Mouse (Mus musculus) spleen, adult 18-20 months (tissue): Measurements from ENCODE around the gene Ltb.

Experiments
- DNase-seq, 2 experiments: peaks; one replicate each; pipeline ENCODE4 v3.0.0; 2022; ENCODE audit warnings: mixed read lengths in 2 of 2

Gene Ltb

DNA sequence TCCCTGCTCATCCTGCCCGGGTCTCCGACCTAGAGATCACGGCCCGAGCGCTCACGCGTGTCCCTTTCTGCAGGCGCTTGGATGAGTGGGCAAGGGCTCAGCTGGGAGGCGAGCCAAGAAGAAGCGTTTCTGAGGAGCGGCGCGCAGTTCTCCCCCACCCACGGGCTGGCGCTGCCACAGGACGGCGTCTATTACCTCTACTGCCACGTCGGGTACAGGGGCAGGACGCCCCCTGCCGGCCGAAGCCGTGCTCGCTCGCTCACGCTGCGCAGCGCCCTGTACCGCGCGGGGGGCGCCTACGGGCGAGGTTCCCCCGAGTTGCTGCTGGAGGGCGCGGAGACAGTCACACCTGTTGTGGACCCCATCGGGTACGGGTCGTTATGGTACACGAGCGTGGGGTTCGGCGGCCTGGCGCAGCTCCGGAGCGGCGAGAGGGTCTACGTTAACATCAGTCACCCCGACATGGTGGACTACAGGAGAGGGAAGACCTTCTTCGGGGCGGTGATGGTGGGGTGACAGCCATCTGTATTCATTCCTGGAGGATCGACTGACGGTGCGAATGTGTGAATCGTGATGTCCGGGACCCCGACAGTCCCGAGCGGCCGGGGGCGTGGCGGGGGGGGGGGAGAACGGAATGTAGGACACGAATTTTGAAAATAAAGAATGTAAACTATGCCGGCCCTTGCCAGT, 1.5 kb downstream of the Ltb start:
- DNase-seq: peak; percentile 83 to 93

DNA sequence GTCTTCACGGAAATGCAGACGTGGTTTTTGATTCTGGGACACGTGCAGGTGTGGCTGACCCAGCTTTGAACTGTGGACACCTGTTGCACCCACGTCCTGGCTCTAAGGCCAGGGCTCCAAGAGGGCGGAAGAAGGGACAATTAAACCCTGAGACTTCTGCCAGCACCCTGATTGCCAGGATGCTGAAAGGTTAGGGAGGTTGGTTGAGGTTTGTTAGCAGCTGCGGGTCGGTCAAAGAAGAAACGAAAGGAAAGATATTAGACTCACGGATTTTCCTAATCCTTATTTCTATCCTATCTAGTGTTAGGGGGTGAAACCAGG, 2.0 kb downstream of the Ltb start:
- no peak for DNase-seq

DNA sequence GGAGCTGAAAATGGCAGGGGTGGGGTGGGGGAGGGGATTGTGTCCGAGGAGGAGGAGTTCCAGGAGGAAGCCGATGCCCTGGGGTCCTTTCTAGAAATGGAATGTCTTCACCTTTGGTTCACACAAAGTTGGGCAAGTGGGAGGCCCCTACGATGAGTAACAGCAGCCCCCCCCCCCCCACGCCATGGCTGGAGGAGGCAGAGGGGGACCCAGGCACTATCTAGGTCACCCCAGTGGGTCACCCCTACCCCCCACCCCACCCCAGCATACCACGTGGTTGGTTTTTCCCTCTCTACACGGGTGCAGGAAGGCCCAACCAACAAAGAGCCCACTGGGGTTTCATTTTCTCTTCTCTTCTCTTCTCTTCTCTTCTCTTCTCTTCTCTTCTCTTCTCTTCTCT, 2.9 kb downstream of the Ltb start:
- no peak for DNase-seq

DNA sequence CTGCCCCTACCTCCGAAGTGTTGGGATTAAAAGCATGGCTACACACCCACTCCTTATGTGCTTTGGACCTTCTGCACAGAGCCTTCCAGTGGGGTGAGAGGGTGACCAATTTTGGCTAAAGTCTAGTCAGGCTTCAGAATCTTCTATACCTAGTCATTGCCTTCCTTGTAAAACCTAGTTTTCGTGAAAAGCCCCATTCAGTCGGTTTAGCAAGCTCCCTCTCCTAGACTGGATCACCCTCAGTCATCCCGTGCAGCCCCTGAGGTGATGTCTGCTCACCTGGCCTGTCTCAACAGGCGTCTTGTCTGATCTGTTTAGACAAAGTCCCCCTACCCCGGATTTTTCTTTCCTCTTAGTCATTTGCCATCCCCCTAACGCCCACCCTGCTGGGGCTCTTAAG, 3.8 kb downstream of the Ltb start:
- DNase-seq: no peak

DNA sequence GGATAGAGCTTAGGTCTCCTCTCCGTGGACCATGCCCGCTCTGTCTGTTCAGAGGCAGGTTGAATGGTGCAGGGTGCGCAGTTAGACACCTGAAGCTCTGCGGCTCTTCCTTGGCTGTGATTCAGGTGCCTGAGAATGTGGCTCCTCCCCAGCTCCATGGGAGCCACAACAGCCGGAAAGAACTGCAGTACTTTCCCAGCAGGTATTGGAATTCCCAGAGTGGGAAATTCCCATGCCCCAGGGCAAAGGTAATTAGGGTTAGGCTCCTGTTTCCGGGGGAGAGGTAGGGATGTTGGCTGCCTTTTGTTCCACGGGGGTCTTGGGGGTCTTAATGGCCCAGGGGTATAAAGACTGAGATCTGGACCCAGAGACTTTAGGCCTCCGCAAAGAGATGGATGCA, 4.7 kb downstream of the Ltb start:
- DNase-seq: no peak

DNA sequence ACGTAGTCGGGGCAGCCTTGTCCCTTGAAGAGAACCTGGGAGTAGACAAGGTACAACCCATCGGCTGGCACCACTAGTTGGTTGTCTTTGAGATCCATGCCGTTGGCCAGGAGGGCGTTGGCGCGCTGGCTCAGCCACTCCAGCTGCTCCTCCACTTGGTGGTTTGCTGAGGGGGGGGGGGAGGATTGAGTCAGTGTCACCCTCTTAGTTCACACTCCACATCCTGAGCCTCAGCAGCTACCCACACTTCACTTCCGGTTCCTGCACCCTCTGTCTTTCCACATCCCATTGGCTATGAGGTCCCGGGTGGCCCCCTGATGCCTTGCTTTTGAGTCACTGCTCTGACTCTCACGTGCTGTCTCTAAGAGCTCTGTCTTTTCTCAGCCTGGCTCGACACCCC, 6.2 kb downstream of the Ltb start:
- peak in 1 of 2 experiments; percentile 58 for DNase-seq

DNA sequence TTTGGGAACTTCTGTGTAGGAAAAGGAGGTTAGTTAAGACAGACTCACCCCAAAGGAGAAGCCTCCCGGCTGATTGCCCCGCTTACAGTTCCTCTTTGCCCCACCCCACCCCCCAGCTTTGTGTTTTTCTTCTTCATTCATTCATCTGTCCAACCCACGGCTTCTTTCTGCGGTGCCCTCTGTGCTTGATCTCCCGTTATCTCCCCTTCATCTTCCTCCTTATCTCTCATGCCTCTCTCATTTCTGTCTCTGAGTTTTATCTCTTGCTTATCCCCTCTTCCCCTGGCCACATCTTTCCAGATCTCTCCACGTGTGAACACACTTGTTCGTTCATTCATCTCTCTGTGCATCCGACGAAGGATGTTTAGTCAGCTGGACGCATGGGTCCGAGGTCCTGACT, 6.9 kb downstream of the Ltb start:
- DNase-seq: peak in 1 of 2 experiments; percentile 39

DNA sequence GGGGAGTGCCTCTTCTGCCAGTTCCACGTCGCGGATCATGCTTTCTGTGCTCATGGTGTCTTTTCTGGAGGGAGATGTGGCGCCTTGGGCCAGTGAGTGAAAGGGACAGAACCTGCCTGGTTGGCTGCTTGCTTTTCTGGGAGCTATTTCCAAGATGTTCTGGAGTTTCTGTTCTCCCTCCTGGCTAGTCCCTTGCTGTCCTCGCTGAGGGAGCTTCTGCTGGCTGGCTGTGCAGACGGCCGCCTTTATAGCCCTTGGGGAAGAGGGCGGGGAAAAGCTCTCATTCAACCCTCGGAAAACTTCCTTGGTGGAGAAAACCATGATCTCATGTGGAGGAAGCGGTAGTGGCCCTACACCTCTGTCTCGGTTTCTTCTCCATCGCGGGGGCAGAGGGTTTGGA, 7.5 kb downstream of the Ltb start, which contains the start of gene Tnf:
Gene Tnf (minus strand): TSS at position 221 of the 400 bp plus-strand sequence.
- DNase-seq: peak; percentile 62 to 76

DNA sequence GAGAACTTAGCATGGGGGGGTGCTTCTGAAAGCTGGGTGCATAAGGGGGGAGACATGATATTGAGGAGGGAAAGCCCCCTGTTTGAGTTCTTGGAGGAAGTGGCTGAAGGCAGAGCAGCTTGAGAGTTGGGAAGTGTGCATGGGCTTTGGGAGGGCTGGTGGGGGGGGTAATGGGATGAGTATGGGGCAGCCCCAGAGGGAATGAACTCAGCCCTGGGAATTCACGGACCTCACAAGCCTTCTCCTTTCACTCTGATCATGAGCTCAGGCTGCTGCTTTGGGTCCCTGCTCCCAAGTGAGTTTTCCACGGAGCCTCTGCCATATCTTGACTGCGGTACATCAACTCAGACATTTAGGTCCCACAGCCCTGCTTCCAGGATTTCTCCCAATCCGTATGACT, 8.2 kb downstream of the Ltb start:
- no peak for DNase-seq

DNA sequence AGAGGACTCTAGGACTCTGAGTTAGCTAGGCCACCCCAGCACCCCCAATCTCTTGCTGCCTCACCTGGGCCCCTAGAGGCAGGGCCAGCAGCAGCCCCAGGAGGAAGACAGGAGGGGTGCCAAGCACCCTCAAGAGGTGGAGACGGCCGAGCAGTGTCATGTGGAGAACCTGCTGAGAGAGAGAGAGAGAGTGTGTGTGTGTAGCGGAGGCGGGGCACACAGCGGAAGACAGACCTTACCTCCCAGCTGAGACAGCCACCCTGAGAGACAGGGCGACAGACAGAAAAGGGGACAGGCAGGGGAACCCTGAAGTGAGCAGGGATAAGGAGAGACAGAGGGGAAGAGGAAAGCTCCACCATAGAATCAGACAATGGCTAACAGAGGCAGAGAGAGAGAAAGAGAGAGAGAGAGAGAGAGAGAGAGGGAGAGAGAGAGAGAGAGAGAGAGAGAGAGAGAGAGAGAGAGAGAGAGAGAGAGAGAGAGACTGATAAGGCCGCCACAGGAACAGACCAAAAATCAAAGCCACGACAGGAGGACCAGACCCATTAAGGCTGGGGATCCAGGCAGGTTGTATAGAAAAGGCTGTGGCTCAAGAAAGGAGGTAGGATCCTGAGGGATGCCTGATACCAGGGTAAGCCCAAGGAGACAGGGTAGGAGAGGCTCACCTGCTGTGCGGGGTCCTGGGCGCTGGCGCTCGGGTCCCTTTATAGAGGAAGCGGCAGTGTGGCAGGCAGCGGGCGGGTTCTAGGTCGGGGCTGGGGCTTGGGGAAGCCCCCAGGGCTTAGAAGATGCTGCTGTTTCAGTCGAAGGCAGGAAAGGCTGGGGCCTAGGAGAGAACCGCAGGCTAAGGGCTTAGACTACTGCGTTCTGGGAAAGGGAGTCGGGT, 10.5 kb downstream of the Ltb start, which contains the start of gene Lta:
Gene Lta (minus strand): TSS at position 858 of the 886 bp plus-strand sequence.
- DNase-seq: peak; percentile 68 to 73

DNA sequence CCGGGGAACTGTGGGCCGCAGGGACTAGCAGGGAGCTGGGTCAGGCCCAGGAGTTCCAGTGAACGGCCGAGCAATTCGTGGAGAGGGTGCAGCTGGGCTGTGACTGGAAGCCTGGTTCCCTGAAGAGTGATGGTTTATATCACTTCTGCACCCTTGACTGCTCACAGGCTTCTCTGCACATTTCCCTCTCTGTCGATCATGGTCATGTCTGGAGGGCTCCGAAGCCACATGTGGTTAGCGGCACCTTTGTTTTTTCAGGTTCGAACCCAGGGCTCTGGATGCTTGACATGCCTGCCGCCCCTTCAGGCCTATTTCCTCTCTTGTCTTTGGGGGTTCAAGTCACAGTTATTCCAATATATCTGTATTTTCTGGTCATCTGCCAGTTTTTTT, 11.1 kb downstream of the Ltb start:
- DNase-seq: no peak

DNA sequence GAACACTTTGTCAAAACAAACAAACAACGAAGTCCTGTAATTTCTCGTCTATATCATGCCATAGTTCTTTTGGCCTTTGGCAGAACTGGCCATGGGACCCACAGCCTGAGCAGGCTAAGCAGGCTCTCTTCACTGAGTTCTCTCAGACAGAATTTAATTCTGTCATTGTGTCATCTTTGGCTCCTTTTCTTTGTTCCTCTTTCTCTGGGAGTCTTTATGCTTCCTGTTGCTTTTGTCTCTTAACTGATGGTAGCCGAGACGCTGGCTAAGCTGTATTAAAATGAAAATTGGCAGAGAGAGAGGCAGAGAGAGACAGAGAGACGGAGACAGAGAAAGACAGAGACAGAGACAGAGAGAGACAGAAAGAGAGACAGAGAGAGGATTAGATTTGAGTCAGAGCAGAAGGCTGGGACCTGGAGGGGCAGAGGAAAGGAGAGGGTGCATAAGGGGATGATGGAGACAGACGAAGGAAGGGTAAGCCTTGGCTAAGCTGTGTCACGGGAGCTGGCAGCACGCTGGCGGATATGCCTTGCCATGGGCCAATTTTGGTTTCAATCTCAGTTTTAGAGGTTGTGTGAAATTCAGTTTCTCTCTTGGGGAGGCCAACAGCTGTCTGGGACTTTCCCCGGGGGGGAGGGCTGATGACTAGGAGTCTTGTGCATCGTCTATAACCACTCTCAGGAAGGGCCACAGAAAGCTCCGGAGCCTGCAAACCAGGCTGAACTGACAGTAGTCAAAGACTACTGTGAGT, 15.7 kb downstream of the Ltb start:
- peak; percentile 67 to 73 for DNase-seq

DNA sequence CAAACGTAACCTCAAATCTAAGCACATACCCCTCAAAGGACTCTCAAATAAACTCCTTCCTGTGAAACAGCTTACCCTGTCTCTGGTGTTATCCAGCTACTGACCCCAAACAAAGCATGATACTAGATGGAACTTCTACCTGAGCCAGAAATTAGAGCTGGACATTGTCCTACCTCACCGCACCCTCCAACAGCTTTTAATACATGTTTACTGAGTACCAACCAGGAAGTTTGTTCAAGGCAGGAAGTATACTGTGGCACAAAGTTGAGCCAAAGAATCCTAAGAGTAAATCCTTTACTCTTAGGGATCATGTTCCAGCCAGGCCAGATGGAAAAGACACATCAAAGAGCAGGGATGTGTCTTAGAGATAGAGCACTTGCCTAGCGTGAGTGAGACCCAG, 16.4 kb downstream of the Ltb start:
- no peak for DNase-seq

DNA sequence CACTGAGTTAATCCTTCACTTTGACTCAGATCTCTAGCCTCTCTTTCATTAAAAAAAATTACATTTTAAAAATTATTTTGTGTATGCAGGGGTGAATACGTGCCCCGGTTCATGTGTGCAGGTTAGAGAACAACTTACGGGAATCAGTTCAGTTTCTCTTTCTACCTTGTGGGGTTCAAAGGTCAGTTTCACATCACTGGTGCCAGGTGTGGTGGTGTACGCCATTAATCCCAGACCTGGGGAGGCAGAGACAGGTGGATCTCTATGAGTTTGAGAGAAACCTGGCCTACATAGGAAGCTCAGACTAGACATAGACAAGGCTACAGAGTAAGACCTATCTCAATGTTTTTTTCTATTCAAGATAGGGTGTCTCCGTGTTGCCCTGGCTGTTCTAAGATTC, 18.8 kb downstream of the Ltb start:
- no peak for DNase-seq

DNA sequence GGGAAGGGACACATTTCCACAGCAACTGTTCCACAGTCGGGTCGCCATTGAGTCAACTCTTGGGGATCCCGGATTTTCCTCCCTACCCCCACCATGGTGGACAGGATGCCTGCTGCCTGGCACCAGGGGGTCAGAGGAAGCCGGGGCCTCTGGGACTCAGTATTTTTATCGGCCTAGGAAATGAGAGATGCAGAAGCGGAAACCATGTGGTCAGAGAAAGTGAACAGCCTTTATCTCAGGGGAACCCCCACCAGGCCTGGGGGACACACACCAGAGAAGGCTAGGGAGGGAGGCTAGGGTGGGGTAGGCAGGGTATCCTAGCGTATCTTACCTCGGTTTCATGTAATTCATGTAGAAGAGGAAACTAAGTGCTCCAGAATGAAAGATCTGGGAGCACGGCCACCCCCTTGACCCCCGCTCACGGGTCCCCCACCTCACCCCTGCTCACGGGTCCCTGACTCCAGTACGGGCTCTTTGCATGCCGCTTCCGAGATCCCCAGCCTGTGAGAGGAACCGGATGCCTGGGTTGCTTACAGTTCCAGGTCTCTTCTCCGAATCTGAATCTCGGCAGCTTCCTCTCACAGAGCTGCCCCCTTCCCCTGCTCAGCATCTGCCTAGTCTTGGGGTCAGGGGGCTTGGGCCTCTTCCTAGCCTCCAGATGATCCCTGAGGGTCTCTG, 24.4 kb downstream of the Ltb start:
- peak; percentile 67 to 72 for DNase-seq

DNA sequence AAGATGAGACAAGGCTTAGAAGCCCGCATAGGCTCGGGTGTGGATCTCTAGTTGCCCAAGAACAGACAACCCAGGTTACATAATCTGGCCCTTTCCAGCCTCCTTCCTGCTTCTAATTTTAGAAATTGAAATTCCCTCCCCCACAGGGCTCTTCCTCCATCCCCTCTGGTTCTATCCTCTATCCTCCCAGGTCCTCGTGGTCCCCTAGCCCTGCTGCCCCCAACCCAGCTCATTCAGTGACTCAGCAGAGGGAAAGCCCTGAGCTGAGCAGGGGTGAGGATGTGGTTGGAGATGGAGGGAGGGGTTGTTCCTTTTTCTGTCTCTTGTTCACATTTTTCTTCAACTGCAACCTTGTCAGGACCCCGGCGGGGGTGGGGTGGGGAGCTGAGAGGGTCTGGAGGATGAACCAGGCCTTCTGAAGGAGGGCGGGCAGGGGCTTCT, 25.4 kb downstream of the Ltb start:
- DNase-seq: peak in 1 of 2 experiments; percentile 51

DNA sequence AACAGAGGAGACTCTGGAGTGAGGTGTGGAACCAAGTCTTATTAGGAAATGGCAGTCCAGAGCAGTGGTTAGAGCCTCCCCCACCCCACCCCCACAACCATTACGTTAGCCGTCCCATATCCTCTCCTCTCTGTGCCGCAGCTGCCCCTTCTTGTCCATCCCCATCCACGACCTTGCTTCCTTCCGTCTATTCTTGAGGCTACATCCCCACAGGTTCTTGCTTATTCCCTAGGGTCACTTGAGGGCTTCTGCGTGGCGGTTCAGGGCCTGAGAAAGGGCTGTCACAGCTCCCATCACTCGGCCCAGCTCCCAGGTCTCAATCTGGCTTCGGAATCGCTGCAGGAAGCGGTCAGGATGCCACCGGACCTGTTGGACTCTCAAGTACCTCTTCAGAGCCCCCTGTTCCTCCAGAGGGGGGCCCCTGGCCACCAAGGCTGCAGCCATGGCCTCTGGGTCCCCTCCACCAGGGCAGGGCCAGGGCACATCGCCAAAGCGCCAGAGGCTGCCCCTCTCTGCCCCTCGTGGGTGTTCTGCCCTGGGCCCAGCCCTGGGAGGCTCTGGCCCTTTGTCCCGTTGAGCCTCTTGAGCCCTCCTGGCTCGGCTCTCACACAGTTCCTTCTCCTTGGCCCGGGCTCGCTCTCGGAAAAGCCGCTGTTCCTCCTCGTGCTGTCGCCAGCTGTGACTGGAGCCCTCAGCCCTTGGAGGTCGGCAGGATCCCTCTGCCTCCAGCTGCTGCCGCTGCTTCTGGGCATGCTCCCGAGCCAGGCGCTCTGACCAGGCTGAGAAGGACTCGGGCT, 26.1 kb downstream of the Ltb start, which contains the start of gene Gm16181:
Gene Gm16181 (plus strand): TSS at position 679 of the 797 bp plus-strand sequence.
- DNase-seq: no peak

DNA sequence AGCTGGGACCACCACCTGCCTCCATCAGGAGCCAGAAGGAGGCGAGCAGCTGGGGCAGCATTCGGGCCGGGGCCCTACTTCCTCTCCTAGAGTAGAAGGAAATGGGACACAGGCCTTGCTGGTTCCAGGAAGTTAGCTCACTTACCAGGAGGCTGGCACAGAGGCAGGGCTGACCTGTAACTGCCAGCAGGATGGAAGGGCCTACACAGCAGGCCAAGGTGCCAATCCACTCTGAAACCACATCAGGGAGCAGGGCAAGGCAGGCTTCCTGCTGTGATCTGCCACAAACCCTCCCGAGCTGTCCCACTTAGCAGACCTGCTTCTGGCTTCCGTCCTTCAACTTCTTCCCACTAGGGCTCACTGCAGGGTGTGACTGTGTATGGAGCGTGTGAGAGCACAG, 28.1 kb downstream of the Ltb start:
- no peak for DNase-seq

DNA sequence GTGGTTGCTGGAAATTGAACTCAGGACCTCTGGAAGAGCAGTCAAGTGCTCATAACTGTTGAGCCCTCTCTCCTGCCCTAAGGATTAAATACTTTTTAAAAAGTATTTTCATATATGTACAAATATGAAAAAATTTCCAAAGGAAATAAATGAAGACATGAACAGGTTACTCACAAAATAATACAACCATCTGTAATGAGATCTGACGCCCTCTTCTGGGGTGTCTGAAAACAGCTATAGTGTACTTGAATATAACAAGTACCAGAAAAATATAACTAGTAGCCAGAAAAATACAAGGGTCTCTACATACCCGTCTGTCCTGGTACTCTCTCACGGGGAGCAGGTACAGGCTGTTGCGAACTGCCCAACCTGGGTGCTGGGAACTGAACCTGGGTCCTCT, 30.4 kb downstream of the Ltb start:
- no peak for DNase-seq

DNA sequence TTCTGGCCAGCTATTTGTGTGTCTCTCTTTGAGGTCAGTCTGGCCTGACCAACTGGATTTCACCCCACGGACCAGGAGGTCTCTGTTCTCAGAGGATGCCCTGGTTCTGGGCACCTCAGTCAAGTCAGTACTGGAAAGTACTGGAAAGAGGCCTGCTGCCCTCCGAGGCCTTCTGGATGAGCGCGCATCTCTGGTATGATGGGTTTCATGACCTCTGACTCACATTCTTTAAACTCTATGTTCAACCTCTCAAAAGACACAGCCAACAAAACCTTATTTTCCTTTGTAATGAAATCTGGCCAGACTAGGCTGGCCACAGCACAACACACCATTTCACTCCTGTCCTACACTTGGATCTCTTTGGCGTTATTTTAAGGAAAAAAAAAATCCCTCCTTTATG, 31.2 kb downstream of the Ltb start:
- no peak for DNase-seq

DNA sequence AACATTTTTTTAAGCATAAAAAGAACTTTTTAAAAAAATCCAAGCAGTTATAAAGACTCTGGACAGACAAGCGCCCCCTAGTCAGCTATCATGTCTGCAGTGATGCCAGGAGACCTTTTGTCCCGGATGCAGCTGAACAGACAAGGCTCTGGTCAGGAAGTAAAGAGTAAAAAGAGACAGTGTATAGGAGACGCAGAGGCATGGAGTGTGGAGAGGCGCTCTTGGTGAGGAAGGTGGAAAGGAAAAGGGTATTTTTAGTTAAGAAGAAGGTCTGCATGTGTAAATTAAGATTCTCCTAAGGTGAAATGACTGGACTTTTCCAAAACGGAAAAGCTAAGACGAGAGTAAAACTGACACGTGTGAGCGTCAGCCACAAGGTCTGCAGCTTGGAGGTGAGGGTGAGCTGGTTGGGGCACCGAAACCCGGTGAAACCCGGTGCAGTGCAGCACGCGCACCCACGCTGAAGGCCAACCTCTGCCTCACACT, 32.4 kb downstream of the Ltb start:
- DNase-seq: no peak

DNA sequence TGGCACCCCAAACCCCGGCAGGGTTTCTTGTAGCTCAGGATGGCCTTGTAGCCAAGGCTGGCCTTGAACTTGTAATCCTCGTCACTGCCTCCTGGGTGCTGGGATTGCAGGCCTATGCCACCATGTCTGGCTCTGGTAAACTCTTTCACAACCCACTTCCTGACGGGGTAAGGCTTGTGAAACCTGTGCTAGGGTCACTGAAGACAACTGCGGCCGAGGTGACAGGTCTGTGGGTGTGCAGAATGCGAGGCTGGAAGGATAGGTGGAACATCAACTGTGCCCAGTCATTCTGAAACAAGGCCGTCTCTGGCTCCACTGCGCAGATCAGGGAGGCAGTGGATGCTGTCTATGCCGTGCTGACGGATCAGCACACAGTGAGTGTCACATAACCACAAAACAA, 36.8 kb downstream of the Ltb start:
- no peak for DNase-seq
